Mouse (Mus musculus) thymus, postnatal 10 days (tissue): ENCODE results near the gene Gm10642.

ENCODE experiments used
- DNase-seq, 2 experiments: peaks; one replicate each; pipeline ENCODE4 v3.0.0; 2021; ENCODE audit warnings: low spot score in 2 of 2

The Gm10642 gene

DNA sequence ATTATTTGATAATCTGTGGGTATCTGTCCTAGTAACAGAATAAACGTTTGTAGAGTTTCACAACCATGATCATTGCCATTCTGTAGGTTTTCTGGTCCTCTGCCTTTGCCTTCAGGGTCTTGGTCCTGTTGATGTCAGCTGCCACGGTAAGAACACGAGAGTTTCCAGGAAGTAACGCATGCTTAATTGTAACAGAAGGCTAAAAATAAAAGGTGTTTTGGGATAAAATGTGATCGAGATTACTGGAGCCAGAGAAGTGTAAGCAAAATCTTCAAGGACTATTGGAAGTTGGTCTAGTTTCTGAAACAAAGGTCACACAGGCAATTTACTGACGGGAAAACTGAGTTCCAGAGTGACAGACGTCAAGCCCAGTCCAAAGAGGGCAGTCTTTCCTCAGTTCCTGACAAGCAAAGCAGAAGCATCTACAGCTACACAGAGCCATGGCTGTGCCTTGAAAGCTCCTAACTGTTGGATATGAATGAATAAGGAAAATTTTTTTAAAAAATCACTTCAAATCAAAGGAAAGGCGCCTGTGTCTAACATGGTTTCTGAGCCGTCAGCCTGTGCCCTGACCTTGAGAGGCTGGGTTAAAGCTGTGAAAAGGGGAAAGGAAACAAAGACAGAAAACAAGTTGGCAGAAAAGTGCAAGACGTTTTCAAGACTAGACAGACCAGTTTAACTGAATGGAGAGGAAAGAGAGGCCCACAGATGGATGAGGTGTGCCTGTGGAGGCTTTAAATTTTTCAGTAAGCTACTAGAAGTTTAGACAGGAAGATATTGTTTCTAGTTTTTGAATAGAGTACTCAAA lies 15.9 kb downstream of the Gm10642 start:
- DNase-seq, result peak in 1 of 2 experiments; percentile 29

DNA sequence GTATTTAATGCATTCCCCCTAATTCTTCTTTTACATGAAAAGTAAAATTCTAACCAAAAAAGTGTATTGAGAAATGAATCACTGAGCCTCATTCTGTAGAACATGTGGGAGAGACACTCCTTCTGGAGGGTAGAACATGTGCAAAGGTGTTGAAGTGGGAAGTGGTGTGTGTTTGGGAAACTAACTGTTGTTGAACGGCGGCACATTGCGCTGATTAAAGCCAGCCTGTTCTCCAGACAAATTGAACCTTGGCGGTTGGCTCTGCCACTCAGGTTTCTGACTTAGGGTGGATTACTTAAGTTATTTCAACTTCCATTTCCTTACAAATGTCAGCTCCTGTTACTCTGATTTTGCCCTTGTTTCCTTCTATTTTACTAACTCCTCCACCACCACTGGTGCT lies 17.6 kb downstream of the Gm10642 start:
- no peak for DNase-seq

DNA sequence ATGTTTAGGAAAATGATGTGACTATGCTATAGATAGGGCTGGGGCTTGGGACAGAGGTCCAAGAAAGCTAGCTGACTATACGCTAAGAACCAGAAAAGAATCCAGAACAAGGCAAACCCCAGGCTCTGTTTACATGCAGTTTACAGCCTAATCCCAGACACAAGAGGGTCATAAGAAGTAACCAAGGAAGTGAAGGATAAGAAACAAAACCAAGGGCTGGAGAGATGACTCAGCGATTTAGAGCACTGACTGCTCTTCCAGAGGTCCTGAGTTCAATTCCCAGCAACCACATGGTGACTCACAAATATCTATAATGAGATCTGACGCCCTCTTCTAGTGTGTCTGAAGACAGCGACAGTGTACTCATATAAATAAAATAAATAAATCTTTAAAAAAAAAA lies 19.1 kb downstream of the Gm10642 start:
- no peak for DNase-seq

DNA sequence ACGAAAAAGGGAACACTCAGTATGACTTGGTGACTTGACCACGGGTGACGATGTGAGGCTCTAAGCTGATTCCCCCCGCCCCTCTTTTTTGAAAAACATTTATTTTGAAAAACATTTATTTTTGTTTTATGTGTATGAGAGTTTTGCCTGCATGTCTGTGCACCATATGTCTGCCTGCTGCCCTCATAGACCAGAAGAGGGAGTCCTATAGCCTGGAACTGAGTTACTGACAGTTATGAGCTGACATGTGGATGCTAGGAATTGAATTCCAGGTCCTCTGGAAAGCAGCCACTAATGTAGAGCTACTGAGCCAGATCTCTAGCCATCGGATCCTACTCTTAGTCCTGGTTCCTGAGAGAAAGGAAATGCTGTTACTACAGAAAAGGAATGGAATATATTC lies 19.9 kb downstream of the Gm10642 start:
- DNase-seq, result no peak

DNA sequence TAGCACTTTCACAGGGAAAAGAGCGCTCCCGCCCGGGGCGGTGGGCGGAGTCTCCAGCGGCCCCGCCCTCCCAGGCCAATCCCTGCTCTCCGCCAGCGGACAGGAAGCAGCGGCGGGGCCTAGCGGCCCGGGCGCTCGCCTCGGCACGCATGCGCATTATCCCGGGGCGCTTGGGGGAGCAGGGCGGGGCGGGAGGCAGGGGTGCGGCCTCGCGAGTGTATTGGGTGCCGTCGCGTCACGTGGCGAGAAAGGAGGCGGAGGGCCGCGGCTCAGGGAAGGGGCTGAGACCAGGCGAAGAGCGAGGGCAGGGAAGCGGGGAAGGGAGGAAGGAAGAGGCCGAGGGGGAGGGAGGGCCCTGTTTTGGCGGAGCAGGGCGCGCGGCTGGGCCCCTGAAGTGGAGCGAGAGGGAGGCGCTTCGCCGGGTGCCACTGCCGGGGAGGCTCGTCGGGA lies 22.7 kb downstream of the Gm10642 start, which contains the start of gene Adam10:
Gene Adam10 (plus strand): TSS at position 316 of the 450 bp plus-strand sequence.
- DNase-seq, result peak; percentile 99

DNA sequence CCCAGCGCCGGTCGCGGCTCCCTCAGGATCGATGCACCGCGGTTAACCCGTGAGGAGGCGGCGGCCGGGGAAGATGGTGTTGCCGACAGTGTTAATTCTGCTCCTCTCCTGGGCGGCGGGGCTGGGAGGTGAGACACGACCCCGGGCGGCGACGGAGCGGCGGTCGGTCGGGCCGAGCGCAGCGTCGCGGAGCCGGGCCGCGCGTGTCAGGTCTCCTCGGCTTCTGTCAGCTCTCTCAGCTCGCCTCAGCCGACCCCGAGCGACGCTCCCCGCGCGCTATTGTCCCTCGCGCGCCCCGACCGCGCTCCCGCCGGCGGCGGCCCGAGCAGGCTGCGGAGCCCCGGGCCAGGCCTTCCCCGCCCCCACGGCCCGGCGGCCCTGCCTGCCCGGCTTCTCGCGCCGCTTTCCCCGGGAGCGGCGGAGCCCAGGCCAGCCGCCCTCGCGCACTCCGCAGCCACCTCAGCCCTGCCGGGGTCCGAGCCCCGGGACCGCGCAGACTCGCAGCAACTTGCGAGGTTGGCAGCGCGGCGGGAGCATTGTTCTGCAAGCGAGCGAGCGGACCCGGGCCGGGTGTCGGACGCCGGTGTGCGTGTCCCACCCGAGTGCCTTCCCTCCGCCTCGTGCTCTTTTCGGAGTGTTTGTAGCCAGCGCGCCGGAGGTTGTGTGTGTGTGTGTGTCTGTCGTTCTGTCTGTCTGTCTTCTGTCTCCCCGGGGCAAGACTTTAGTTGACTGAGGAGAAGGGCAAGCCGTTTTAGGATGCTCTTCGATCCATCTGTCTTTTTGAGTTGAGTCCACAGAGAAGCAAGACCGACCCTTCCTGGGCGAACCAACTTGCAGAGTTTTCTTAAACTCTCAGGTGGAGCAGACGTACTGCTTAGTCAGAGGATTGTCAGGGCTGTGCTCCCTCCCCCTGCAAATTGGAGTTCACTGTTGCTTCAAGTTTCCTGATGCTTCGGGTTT lies 23.4 kb downstream of the Gm10642 start:
- DNase-seq, result peak; percentile 43 to 45

DNA sequence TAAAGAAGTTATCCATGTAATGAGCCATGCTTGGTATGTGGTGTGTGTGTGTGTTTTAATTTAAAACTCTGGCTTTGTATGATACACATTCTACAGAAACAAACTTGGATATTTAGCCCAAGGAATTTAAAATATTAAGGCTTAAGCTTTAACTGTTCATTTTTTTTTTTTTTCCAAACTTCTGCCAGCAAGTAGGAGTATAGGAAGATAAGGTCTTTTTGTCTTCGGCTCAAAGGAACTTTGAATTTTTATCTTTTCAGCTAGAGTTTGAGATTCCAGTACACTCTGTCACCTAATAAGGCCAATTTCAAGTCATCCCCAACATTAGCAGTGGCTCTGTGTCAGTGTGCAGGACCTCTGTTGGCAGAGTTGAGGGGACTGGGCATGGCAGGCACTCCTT lies 26.2 kb downstream of the Gm10642 start:
- no peak for DNase-seq

DNA sequence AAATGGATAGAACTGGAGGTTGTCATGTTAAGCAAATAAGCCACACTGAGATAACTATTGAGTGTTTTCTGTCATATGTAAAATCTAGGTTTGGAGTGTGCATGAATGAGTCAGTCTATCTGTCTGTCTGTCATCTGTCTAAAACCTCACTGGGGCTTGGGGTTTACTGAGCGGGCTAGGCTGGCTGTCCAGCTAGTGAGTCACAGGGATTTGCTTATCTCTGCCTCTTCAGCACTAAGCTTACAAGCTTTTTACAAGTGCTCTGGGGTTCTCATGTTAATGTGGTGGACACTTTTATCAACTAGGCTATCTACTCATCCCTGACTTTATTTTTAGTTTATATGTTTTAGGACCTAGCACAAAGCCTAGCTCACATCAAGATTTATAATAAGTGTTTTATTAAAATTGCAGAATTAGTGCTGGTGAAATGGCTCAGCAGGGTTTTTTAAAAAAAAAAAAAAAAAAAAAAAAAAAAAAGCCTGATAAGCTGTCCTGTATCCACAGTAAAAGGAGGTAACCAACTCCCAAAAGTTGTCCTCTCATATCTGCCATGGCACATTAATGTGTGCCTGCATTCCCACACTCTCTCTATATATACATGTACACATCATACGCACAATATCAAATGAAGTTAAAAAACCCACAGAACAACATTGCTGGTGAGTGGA lies 32.4 kb downstream of the Gm10642 start:
- no peak for DNase-seq

DNA sequence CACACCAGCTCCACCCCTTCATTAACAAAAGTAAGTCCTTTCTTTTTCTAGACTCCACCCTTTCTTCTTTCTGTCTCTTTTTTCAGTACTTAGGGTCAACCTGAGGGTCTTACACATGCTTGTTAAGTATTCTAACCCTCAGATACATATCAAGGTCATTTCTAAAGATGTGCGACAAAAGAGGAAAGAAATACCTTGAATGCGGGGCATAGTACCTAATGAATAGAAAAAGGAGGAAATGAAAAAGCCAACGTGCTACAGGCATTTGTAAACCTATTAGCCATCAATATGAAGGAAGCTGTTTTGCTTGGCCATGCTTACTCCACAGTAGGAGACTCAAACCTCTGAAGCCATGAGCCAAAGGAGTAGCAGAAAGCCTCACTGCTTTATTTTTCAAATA lies 33.9 kb downstream of the Gm10642 start:
- DNase-seq, result no peak

DNA sequence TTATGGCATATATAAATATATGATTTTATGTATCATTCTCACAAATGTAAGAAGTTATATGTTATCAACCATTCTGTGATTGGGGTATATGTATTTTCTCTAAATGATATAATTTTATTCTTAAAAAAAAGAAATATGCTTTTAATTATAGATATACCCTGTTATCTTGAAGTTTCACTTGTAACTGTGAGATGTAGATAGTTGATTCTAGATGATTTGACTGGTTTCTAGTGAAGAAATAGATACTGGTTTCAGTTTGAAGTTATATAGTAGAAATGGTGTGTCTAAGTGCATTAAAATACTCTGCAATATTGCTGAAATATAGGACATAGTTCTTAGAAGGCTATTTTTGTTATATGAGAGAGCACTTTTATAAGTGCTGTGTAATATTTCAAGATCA lies 34.5 kb downstream of the Gm10642 start:
- DNase-seq, result no peak

DNA sequence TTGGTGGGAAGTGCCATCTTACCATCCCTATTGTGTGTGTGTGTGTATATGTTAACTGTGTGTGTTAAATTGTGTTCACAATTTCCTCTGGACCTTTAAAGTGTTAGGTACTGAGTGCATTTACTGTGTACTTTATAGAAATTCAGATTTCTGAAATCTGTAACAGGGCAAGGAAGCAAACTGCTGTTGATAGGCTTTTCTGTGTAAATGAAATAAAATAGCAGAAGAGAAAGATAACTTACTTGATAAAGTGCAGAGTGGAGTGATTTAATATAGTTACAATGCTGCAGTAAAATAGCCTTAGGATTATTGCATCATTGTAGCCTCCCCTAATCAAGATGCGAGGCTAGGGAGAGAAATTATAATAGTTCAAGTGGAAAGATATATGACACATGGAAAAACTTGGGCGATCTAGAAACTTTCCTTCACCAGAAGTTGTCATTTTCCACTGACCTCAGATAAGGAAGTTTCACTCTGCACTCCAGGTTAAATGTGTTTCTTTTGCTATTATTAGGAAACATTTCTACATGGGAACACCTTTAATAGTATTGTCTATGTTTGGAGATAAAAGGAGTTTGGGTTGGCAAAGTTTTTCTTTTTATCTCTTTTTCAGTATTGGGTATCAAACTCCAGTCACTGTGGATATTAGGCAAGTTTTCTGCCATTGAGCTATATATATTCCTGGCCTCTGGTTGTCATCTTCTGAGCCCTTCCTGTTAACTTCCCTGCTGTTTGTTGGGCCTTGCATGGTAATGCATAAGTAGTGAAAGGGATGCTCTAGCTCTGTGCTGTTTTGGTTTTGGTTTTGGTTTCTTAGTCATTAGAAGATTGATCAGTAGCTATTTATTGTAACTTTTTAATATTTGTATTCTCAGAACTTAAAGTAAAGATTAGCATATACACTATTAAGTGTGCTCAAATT lies 36.0 kb downstream of the Gm10642 start:
- no peak for DNase-seq

DNA sequence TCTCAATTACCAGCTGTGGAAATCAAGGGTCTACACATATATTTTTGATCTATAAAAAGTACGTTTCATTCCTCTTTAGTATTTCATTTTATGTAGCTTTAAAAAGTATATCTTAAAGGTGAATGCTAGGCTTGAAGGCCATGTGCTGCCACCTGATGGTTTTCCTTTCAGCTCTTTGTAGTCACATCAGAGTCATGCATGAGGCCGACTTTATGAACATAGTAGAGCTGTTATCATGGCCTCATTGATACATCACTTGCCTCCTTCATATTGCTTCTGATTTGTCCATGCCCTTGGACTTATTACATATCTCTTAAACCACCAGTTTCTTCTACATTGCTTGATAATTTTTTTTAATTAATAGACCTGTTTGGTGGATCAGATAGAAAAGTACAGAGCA lies 39.7 kb downstream of the Gm10642 start:
- no peak for DNase-seq

DNA sequence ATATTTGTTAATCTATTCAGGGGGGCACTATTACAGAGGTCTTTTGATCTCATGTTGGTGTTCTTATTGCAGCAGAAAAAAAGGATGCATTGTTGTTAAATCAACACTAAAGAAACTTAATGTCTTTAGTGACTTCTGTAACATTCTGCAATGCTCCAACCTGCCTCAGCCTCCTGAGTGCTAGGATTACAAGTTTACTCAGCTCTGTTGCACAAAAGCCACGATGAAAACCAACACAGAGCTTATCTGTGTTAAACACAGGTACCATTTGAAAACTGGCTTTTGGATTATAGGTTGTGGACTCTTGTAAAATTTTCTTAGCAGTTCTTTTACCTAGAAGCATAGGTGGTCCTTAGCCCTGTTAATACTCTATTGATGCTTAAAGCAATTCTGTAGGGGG lies 42.0 kb downstream of the Gm10642 start:
- no peak for DNase-seq

DNA sequence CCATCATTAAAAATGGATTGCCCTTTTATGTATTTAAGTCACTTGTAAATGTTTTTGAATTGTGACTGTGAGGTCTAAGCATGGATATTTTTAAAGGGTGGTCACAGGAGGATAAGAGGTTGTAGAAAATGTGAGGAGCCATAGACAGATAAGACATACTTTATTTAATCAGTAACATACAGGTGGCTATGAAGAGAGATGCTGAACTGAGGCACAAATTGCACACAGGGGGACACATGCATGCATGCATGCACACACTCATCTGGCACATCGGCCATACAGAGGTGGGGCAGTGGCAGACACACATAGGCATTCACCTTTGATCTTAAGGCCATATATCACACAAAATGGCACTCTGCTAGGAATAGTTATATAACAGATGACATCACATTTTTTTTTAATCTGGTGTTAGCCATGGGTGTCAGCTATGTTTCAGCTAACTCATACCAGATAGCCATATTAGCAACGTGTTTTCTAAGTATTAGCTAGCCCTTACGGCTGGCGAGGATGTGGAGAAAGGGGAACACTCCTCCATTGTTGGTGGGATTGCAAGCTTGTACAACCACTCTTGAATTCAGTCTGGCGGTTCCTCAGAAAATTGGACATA lies 47.6 kb downstream of the Gm10642 start:
- DNase-seq, result no peak

DNA sequence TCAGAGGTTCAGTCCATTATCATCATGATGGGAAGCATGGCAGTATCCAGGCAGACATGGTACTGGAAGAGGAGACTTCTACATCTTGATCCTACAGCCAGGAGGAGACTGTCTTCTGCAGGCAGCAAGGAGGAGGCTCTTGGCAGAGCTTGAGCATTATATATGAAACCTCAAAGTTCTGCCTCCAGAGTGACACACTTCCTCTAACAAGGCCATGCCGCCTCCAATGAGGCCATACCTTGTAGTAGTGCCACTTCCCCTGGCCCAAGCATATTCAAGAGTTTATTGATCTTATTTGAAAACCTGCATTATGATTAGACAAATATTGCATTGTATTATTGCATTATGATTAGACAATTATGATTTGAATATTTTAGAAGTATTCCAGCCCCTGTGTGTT lies 50.4 kb downstream of the Gm10642 start:
- DNase-seq, result no peak
